Mouse (Mus musculus) thymus, postnatal 4 days (tissue): ENCODE measurements around the gene Ugt1a6b.
A peak's percentile ranks its signal among the peaks of the same experiment; 100 is the strongest.
"Not testable (repeated sequence)": the region's sequence is repeated elsewhere in the genome, so short reads cannot be mapped to it uniquely, and the experiment has no call there.

Experiments
- DNase-seq: peaks from one replicate; pipeline ENCODE4 v3.0.0; 2021

Ugt1a6b gene

GRCm38 (mm10) chr1:88103019-88103418 lies at the start of gene Ugt1a6b:
Ugt1a6b (plus strand) TSS chr1:88103252.
- not testable (repeated sequence) for DNase-seq

GRCm38 (mm10) chr1:88055088-88055487 lies 48.0 kb upstream of the Ugt1a6b start, which contains the start of gene Ugt1a10:
Ugt1a10 (plus strand) TSS chr1:88055388.
- no peak for DNase-seq

- DNase-seq: not testable (repeated sequence)
These were observed 36.5 kb upstream of the Ugt1a6b start for GRCm38 (mm10) chr1:88066472-88067102.

GRCm38 (mm10) chr1:88070495-88070894 lies 32.6 kb upstream of the Ugt1a6b start, which contains the start of gene Ugt1a9:
Ugt1a9 (plus strand) TSS chr1:88070800.
- no peak for DNase-seq

- DNase-seq: no peak
These were observed 32.1 kb upstream of the Ugt1a6b start for GRCm38 (mm10) chr1:88070902-88071301.

GRCm38 (mm10) chr1:88074471-88074870 lies 28.6 kb upstream of the Ugt1a6b start:
- DNase-seq: no peak

GRCm38 (mm10) chr1:88077128-88077527 lies 25.9 kb upstream of the Ugt1a6b start:
- DNase-seq: no peak

GRCm38 (mm10) chr1:88081670-88082069 lies 21.4 kb upstream of the Ugt1a6b start:
- no peak for DNase-seq

GRCm38 (mm10) chr1:88086125-88086524 lies 16.9 kb upstream of the Ugt1a6b start:
- DNase-seq: no peak

GRCm38 (mm10) chr1:88087513-88087912 lies 15.5 kb upstream of the Ugt1a6b start, which contains the start of gene Ugt1a8:
Ugt1a8 (plus strand) TSS chr1:88087813.
- no peak for DNase-seq

GRCm38 (mm10) chr1:88092341-88092740 lies 10.7 kb upstream of the Ugt1a6b start:
- no peak for DNase-seq

GRCm38 (mm10) chr1:88094270-88094676 lies 8.8 kb upstream of the Ugt1a6b start:
- peak; percentile 13 for DNase-seq

- DNase-seq: no peak
These were observed 8.0 kb upstream of the Ugt1a6b start, which contains the start of gene Ugt1a7c for GRCm38 (mm10) chr1:88094941-88095492. Ugt1a7c (plus strand) TSS chr1:88095062.

- DNase-seq: not testable (repeated sequence)
These were observed 4.5 kb upstream of the Ugt1a6b start for GRCm38 (mm10) chr1:88098546-88098945.

GRCm38 (mm10) chr1:88099691-88100090 lies 3.4 kb upstream of the Ugt1a6b start:
- DNase-seq: not testable (repeated sequence)

GRCm38 (mm10) chr1:88103697-88104468 lies 831 bp downstream of the Ugt1a6b start:
- not testable (repeated sequence) for DNase-seq

GRCm38 (mm10) chr1:88104667-88105430 lies 1.8 kb downstream of the Ugt1a6b start:
- no peak for DNase-seq

GRCm38 (mm10) chr1:88105656-88106055 lies 2.6 kb downstream of the Ugt1a6b start:
- no peak for DNase-seq

GRCm38 (mm10) chr1:88109027-88109557 lies 6.0 kb downstream of the Ugt1a6b start:
- DNase-seq: not testable (repeated sequence)

- DNase-seq: not testable (repeated sequence)
These were observed 6.6 kb downstream of the Ugt1a6b start for GRCm38 (mm10) chr1:88109604-88110003.

GRCm38 (mm10) chr1:88112769-88113168 lies 9.7 kb downstream of the Ugt1a6b start:
- DNase-seq: not testable (repeated sequence)

- not testable (repeated sequence) for DNase-seq
These were observed 17.5 kb downstream of the Ugt1a6b start for GRCm38 (mm10) chr1:88120550-88120949.
